Mouse (Mus musculus): ENCODE measurements around the gene Sgo2a.

DNA sequence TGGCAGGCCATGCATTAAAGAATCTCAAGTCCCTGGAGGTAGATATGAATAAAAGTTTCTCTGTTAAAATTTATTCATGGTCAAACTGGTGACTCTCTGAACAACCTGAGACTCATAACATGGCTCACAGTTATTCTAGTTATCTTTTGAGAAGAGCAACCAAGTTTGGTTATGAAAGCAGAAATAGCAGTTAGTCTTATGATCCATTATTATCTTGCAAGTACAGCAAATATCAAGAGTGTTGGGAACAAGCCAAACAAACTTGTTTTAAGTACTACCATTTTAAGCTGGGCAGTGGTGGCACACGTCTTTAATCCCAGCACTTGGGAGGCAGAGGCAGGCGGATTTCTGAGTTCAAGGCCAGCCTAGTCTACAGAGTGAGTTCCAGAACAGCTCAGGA, 4.5 kb upstream of the Sgo2a start:
- no peak for TF ChIP-seq CTCF (conservative IDR thresholded peaks at IDR 0.05; ENCODE audit: low read length)
- no peak for TF ChIP-seq POU5F1 (IDR thresholded peaks at IDR 0.05; ENCODE audit: borderline replicate concordance, low read length)

All from E14TG2a.4 (cell line).